Mouse (Mus musculus): Measurements from ENCODE around the gene Lmo3. TPM values are rescaled to one million over a fixed set of nuclear protein-coding genes. Genes with fewer than 3 reads are reported as not detected.

The Lmo3 gene
- total and polyA plus RNA-seq, 3 experiments, result not detected

- Histone ChIP-seq H3K4me2 (ENCODE audit: insufficient read depth, low read depth, poor library complexity, severe bottlenecking) (no peak overlapping the region), H3K4me1 (ENCODE audit: control insufficient read depth in 1 of 2, insufficient read depth in 2 of 2) (no peaks in the 10 kb centered on the region), H3K9me3 (replicated peaks; ENCODE audit: low read length) (peaks cover 30% of the 10 kb centered on the region), H3K36me3 (replicated peaks in 1 of 2; ENCODE audit: control insufficient read depth in 1 of 2, insufficient read depth in 1 of 2, low read length in 1 of 2) (no peaks in the 10 kb centered on the region), H3K9ac (ENCODE audit: insufficient read depth, low read depth) (no peak overlapping the region), H3K27me3 (replicated peaks) (no peaks in the 10 kb centered on the region), H3K4me3 (replicated peaks in 1 of 3; ENCODE audit: low read depth in 2 of 3, low read length in 2 of 3, poor library complexity in 1 of 3) (no peak overlapping the region), H3K27ac (ENCODE audit: insufficient read depth, low read depth) (no peak overlapping the region), H3K79me2 (replicated peaks; ENCODE audit: control insufficient read depth, extremely low read depth, insufficient read depth, poor library complexity, severe bottlenecking) (no peaks in the 10 kb centered on the region)
- TF ChIP-seq SIN3A (IDR thresholded peaks at IDR 0.05; ENCODE audit: low read length) (no peak), CHD1 (IDR thresholded peaks at IDR 0.05; ENCODE audit: low read depth, low read length) (no peak), USF2 (conservative IDR thresholded peaks at IDR 0.05; ENCODE audit: low read depth, low read length) (no peak), POLR2AphosphoS2 (IDR thresholded peaks at IDR 0.05; ENCODE audit: low read depth, low read length) (no peak), ZNF384 (IDR thresholded peaks at IDR 0.05; ENCODE audit: low read depth, low read length) (no peak), EP300 (IDR thresholded peaks at IDR 0.05; ENCODE audit: low read length) (no peak), JUN (IDR thresholded peaks at IDR 0.05; ENCODE audit: insufficient read depth, low read depth, low read length) (no peak), MXI1 (IDR thresholded peaks at IDR 0.05; ENCODE audit: low read depth, low read length) (no peak), CHD2 (IDR thresholded peaks at IDR 0.05; ENCODE audit: low read length) (no peak), NRF1 (IDR thresholded peaks at IDR 0.05; ENCODE audit: low read depth, low read length) (no peak), UBTF (IDR thresholded peaks at IDR 0.05; ENCODE audit: low read depth, low read length) (no peak), POLR2A (IDR thresholded peaks at IDR 0.05; ENCODE audit: low read depth, low read length) (no peak), RAD21 (IDR thresholded peaks at IDR 0.05; ENCODE audit: low read depth, low read length) (no peak), MYC (IDR thresholded peaks at IDR 0.05; ENCODE audit: low read depth, low read length) (no peak), GABPA (IDR thresholded peaks at IDR 0.05; ENCODE audit: insufficient replicate concordance, low read depth, low read length) (no peak)
- dilution Hi-C loops (cut with MboI; ENCODE audit: extremely low pct_ligation_motif_present, extremely low pct_unique_long_range_greater_than_20kb, low sequenced_read_pairs), result no loop called here
- in situ Hi-C loops (cut with MboI; ENCODE audit: low pct_ligation_motif_present, low pct_unique_long_range_greater_than_20kb, low sequenced_read_pairs), result no loop called here
- DNase-seq (ENCODE audit: extremely low read depth), result no peak
Measured at GRCm38 (mm10) chr6:138552144-138552543, 29.6 kb downstream of the Lmo3 start.

GRCm38 (mm10) chr6:138534879-138535278, 46.9 kb downstream of the Lmo3 start:
- dilution Hi-C loops (cut with MboI; ENCODE audit: extremely low pct_ligation_motif_present, extremely low pct_unique_long_range_greater_than_20kb, low sequenced_read_pairs), result no loop called here
- in situ Hi-C loops (cut with MboI; ENCODE audit: low pct_ligation_motif_present, low pct_unique_long_range_greater_than_20kb, low sequenced_read_pairs), result no loop called here
- no peaks in the 10 kb centered on the region for H3K27me3 ChIP-seq (replicated peaks)
- H3K9ac ChIP-seq (ENCODE audit: insufficient read depth, low read depth), result no peak overlapping the region
- H3K36me3 ChIP-seq (replicated peaks in 1 of 2; ENCODE audit: control insufficient read depth in 1 of 2, insufficient read depth in 1 of 2, low read length in 1 of 2), result no peaks in the 10 kb centered on the region
- no peak overlapping the region for H3K4me3 ChIP-seq (replicated peaks in 1 of 3; ENCODE audit: low read depth in 2 of 3, low read length in 2 of 3, poor library complexity in 1 of 3)
- H3K79me2 ChIP-seq (replicated peaks; ENCODE audit: control insufficient read depth, extremely low read depth, insufficient read depth, poor library complexity, severe bottlenecking), result no peaks in the 10 kb centered on the region
- no peak overlapping the region for H3K27ac ChIP-seq (ENCODE audit: insufficient read depth, low read depth)
- TF ChIP-seq SMC3 (IDR thresholded peaks at IDR 0.05; ENCODE audit: low read depth, low read length) (no peak), KAT2A (IDR thresholded peaks at IDR 0.05; ENCODE audit: insufficient replicate concordance, low read length) (no peak), TCF12 (IDR thresholded peaks at IDR 0.05; ENCODE audit: low read depth, low read length) (no peak), TBP (conservative IDR thresholded peaks at IDR 0.05; ENCODE audit: low read depth, low read length) (no peak), MYC (IDR thresholded peaks at IDR 0.05; ENCODE audit: low read depth, low read length) (no peak), ELF1 (IDR thresholded peaks at IDR 0.05; ENCODE audit: low read depth, low read length) (no peak), EP300 (IDR thresholded peaks at IDR 0.05; ENCODE audit: low read length) (no peak), ZNF384 (IDR thresholded peaks at IDR 0.05; ENCODE audit: low read depth, low read length) (no peak), ETS1 (conservative IDR thresholded peaks at IDR 0.05; ENCODE audit: low read depth, low read length) (no peak), ZC3H11A (IDR thresholded peaks at IDR 0.05; ENCODE audit: low read depth, low read length) (no peak), JUN (IDR thresholded peaks at IDR 0.05; ENCODE audit: insufficient read depth, low read depth, low read length) (no peak), ZKSCAN1 (IDR thresholded peaks at IDR 0.05; ENCODE audit: borderline replicate concordance, low read depth, low read length) (no peak), CHD2 (IDR thresholded peaks at IDR 0.05; ENCODE audit: low read length) (no peak), NELFE (IDR thresholded peaks at IDR 0.05; ENCODE audit: low read depth, low read length) (no peak), IRF4 (IDR thresholded peaks at IDR 0.05; ENCODE audit: low read depth, low read length) (no peak), PAX5 (IDR thresholded peaks at IDR 0.05; ENCODE audit: low read length) (no peak), ZMIZ1 (IDR thresholded peaks at IDR 0.05; ENCODE audit: low read depth, low read length) (no peak)
- H3K9me3 ChIP-seq (replicated peaks; ENCODE audit: low read length), result peaks cover 24% of the 10 kb centered on the region
- no peak overlapping the region for H3K4me2 ChIP-seq (ENCODE audit: insufficient read depth, low read depth, poor library complexity, severe bottlenecking)
- H3K4me1 ChIP-seq (ENCODE audit: control insufficient read depth in 1 of 2, insufficient read depth in 2 of 2), result no peaks in the 10 kb centered on the region
- DNase-seq (ENCODE audit: extremely low read depth), result no peak
